Mouse (Mus musculus) erythroblast, adult 5-6 weeks (primary cell): Measurements from ENCODE around the gene Itgb2l. TPM values are rescaled to one million over a fixed set of nuclear protein-coding genes. Genes with fewer than 3 reads are reported as not detected.
"Not testable (repeated sequence)": the region's sequence is repeated elsewhere in the genome, so short reads cannot be mapped to it uniquely, and the experiment has no call there.

Experiments
- ATAC-seq: replicated peaks from 2 replicates; pipeline ENCODE4 v1.8.0; 2016; ENCODE audit warnings: moderate number of reproducible peaks, mild to moderate bottlenecking, moderate TSS enrichment, inconsistent platforms; ENCODE audit not compliant: poor library complexity, low FRiP score, severe bottlenecking
- total RNA-seq, 2 experiments: library from RNA; stranded (forward) in 1 of 2; stranded (reverse) in 1 of 2; fragments of 150-400 nt in 1 of 2; fragments of 200-764, 138-1000 nt in 1 of 2; gene quantifications; 2 replicates each; pipeline versions ENCODE4 v1.2.3 to v1.2.4; 2015 to 2017; ENCODE audit warnings: low replicate concordance in 2 of 2

The Itgb2l gene
- total RNA-seq (2015; ENCODE audit: low replicate concordance) (29.6 and 33.0 TPM in 2 replicates), total RNA-seq (2017; ENCODE audit: low replicate concordance) (28.4 and 42.7 TPM in 2 replicates)

DNA sequence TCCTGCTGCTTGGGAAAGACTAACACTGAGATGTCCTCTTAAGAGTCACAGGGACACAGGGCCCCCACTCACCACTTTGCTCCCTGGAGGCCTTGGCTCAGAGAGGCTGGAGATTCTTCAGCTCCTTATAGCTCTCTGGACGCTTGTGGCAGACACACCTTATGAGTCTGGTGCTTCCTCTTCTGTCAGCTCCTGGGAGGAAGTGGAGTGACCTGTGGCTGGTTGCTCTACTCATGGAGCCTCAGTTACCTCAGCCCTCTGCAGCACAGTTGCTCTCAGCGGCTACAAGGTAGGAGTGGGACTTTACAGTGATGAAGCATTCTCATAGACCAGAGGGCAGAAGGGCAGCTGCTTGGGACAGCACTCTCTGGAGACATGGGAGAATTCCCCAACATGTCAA lies at the start of gene Itgb2l:
Gene Itgb2l, minus strand, starts transcription at position 152 of the 400 bp plus-strand sequence.
- ATAC-seq = no peak

- no peak for ATAC-seq
These were observed 48.1 kb upstream of the Itgb2l start for GRCm38 (mm10) chr16:96491530-96491929.

- no peak for ATAC-seq
These were observed 44.6 kb upstream of the Itgb2l start for GRCm38 (mm10) chr16:96488038-96488437.

GRCm38 (mm10) chr16:96487007-96487684 lies 43.7 kb upstream of the Itgb2l start:
- no peak for ATAC-seq

GRCm38 (mm10) chr16:96481791-96482190 lies 38.4 kb upstream of the Itgb2l start:
- no peak for ATAC-seq

DNA sequence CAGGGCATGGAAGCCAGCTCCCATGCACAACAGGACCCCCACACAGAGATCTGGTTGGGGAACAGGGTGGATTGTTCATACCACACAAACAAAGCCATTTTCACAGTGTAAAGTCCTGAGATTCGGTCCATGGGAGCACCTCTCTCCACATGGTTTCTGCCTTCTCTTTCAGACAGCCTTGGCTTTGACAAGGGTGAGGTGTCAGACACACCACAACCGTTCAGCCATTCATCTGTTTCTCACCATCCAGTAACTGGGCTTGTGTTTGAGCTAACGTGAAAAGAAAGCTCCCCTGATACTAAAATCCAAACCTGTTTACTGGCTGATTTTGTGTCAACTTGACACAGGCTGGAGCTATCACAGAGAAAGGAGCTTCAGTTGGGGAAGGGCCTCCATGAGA lies 30.8 kb upstream of the Itgb2l start:
- ATAC-seq = no peak

DNA sequence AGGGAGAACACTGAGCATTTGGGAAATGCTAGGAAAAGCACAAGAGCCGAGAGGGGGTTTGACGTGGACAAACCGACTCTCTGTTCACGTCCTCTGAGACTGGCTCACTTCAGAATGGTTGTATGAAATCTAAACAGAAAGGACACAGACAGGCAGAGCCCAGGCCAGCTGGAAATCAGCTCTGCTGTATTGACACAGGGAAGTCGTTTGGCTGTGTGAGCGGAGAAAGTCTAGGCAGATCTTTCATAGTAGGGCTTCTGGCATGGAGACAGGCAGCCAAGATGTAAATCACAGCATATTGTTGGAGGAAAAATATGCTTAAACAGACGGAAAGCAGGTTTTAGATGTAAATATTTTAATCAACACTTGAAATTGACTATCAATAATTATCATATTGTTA lies 29.4 kb upstream of the Itgb2l start:
- no peak for ATAC-seq

DNA sequence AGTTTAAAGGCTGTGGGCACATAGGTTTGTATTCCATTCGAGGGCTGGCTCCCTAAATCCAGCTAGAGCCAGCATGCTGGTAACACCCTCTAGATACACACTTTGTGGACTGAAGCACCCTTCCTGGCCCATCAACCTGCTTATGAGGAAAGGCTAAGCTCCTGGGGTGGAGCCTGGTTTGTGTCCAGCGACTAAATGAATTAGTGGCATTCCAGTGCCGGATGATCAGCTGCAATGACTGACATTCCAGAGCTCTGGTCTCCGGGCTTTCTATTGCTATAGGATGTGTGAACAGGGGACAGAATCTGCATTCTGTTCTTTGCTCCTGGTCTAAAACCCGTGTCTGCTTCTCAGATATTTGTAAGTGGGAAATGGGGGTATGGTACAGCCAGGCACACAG lies 28.9 kb upstream of the Itgb2l start:
- no peak for ATAC-seq

DNA sequence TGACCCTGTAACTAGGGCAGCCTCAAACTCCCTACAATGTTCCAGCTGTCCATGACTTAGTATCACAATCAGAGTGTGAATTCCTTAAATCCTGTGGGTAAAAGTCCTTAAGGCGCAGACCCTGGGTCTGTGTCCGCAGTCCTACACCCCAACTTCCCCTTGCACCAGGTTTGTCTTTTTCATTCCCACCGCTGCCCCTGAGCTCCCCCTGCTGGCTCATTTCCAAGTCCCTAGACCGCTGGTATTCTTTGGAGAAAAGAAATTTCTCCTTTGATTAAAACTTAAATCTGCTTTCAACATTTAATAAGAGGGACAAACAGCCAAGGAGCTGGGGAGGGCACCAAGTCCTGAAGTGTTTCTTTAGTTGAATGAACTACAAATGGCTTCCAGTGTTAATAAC lies 26.2 kb upstream of the Itgb2l start:
- no peak for ATAC-seq

- ATAC-seq = no peak
These were observed 25.3 kb upstream of the Itgb2l start for GRCm38 (mm10) chr16:96468698-96469097.

DNA sequence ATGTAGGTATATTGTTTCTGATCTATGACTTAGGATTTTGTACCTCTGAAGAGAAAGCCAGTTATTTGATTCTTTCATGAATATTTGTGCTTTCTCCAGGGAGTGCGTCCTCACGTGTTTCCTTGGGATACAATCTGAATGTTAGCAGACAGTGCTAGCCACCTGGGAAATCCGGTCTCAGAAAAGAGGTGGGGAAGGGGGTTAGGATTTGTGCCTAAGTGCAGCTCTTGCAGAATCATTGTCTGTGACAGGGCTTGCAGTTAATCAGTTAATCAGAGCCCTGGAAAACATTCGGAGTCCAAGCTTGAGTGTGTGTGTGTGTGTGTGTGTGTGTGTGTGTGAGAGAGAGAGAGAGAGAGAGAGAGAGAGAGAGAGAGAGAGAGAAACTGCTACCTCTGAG lies 24.6 kb upstream of the Itgb2l start:
- ATAC-seq = no peak

- ATAC-seq = peak; percentile 69; the same call in 1 of the 2 replicates
These were observed 24.0 kb upstream of the Itgb2l start, which contains the start of gene Pcp4 for GRCm38 (mm10) chr16:96467445-96467844. Gene Pcp4 (plus strand): TSS chr16:96467606.

DNA sequence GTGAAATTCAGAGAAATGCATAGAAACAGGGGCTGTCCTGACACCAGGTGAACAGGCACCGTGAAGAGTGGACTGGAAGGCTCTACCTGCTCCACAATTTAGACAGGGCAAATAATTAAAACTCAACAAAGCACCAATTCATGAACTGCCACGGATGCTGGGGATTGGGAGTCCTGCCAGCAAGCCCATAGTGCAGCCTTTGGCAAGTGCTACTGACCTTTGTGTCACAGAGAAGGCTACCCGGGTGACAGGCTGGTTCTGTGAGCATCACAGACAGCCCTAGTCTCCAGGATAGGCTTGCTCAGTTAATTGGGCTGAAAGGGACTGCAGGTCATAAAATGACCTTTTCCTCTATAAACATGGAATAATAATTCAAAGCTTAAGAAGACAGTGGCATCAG lies 17.4 kb upstream of the Itgb2l start:
- no peak for ATAC-seq

DNA sequence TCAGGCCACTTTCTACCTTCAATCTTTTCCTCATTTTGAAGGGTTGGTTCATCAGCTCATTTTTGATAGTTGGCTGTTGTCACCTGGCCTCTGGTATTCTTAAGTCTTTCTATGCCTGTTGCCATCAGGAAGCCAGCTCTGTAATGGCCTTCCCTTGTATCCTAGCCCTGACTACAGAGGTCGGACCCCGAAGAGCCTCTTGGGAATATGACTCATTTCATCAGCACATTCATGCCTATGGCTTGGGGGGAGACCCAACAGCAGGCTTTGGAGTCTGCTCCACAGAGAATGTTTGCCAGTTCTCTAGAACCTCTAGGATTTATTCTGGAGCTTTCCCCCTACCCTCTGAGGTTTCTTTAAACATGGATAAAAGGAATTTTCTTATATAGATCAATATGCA lies 15.9 kb upstream of the Itgb2l start:
- no peak for ATAC-seq

- no peak for ATAC-seq
These were observed 14.2 kb upstream of the Itgb2l start for GRCm38 (mm10) chr16:96457612-96458011.

GRCm38 (mm10) chr16:96454086-96454485 lies 10.7 kb upstream of the Itgb2l start:
- no peak for ATAC-seq

DNA sequence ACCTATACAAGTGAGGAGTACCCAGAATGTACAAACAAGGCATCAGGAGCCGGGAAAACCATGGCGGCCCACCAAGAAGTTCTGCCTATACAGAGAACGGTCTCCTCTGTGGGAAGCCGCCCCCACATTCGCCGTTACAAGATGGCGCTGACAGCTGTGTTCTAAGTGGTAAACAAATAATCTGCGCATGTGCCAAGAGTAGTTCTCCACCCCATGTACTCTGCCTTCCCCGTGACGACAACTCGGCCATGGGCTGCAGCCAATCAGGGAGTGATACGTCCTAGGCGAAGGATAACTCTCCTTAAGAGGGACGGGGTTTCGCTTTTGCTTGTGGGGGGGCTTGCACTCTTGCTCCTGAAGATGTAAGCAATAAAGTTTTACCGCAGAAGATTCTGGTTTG lies 7.5 kb upstream of the Itgb2l start:
- ATAC-seq = not testable (repeated sequence)

DNA sequence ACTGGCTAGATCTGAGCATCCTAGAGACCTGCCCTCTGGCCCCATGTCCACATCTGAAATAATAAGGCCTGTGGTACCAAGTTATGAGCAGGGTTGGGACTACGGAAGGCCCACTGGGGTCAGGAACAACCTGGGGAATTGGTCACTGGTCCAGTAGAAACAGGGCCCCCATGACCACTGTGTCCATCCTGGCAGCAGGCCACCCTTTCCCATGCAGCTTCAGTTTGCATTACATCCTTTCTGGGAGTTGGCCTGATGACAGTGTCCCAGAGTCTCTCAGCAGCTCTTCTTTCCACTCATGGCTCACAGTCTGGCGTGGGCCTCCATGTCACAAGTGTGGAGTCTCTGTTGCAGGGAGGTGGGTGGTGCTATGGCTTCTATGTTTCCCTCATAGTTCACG lies 1.6 kb downstream of the Itgb2l start:
- no peak for ATAC-seq

GRCm38 (mm10) chr16:96440871-96441270 lies 2.5 kb downstream of the Itgb2l start:
- no peak for ATAC-seq

DNA sequence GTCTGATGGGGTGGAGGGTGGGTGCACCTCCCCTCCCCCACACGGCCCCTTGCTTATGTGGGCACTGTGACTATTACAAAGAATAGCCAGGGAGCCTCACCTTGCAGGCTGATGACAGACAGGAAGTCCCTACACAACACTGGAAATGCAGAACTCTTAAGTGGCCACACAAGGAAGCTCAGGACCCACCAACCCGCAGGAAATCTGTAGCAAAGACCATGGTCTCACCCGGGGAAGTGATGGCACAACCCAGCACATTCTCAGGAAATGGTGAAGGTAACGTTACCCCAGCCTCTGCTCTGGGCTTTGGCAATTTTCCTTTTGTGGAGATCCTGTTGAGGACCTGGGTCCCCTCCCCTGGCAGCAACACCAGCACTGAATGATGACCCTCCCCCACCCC lies 3.7 kb downstream of the Itgb2l start:
- no peak for ATAC-seq

GRCm38 (mm10) chr16:96438946-96439345 lies 4.5 kb downstream of the Itgb2l start:
- ATAC-seq = no peak
